Mouse (Mus musculus) MEL (cell line): Measurements from ENCODE around the gene Fndc5. TPM values are rescaled to one million over a fixed set of nuclear protein-coding genes. Genes with fewer than 3 reads are reported as not detected.

Experiments used
- DNase-seq: peaks from one replicate; pipeline ENCODE4 v3.0.0; 2011; ENCODE audit warnings: low read depth, low spot score
- H3K27ac ChIP-seq: 2 replicates; pipeline ENCODE4 v1.5.1; 2012; ENCODE audit warnings: low read depth, mild to moderate bottlenecking, control low read depth, low read length, moderate library complexity; ENCODE audit not compliant: control insufficient read depth
- H3K27me3 ChIP-seq, 2 experiments: fragments of 150-350 bp in 1 of 2; sonication (generic) in 1 of 2; 2 replicates each; pipeline ENCODE4 v1.6.1; 2012; ENCODE audit warnings: low read length in 2 of 2, mild to moderate bottlenecking in 2 of 2, improper control_type of control experiment in 1 of 2, moderate library complexity in 1 of 2; ENCODE audit not compliant: insufficient read depth in 2 of 2, control insufficient read depth in 1 of 2
- H3K36me3 ChIP-seq, 2 experiments: 2 replicates each; pipeline ENCODE4 v1.6.1; 2012 to 2014; ENCODE audit warnings: low read length in 2 of 2, improper control_type of control experiment in 1 of 2, inconsistent platforms in 1 of 2, mild to moderate bottlenecking in 1 of 2; ENCODE audit not compliant: insufficient read depth in 2 of 2, control insufficient read depth in 1 of 2
- H3K4me1 ChIP-seq, 2 experiments: fragments of 150-350 bp in 1 of 2; sonication (generic) in 1 of 2; 2 replicates each; pipeline ENCODE4 v1.6.1; 2012; ENCODE audit warnings: low read length in 2 of 2, improper control_type of control experiment in 1 of 2, mild to moderate bottlenecking in 1 of 2; ENCODE audit not compliant: insufficient read depth in 2 of 2, control insufficient read depth in 1 of 2
- H3K4me3 ChIP-seq, 2 experiments: fragments of 150-350 bp in 1 of 2; sonication (generic) in 1 of 2; 2 replicates each; pipeline ENCODE4 v1.5.1; 2012; ENCODE audit warnings: low read depth in 2 of 2, low read length in 2 of 2, mild to moderate bottlenecking in 2 of 2, moderate library complexity in 2 of 2, control low read depth in 1 of 2, improper control_type of control experiment in 1 of 2; ENCODE audit not compliant: control insufficient read depth in 1 of 2, insufficient read depth in 1 of 2
- H3K79me2 ChIP-seq: 2 replicates; pipeline ENCODE4 v1.6.1; 2012; ENCODE audit warnings: mild to moderate bottlenecking, low read length, moderate library complexity; ENCODE audit not compliant: control insufficient read depth, poor library complexity, insufficient read depth
- H3K9ac ChIP-seq: 2 replicates; pipeline ENCODE4 v1.6.1; 2012; ENCODE audit warnings: low read depth, mild to moderate bottlenecking, control low read depth, low read length, moderate library complexity; ENCODE audit not compliant: control insufficient read depth, poor library complexity, severe bottlenecking
- H3K9me3 ChIP-seq: fragments of 150-350 bp; sonication (generic); replicated peaks from 2 replicates; pipeline ENCODE4 v1.6.1; 2012; ENCODE audit warnings: mild to moderate bottlenecking, low read length, improper control_type of control experiment, moderate library complexity; ENCODE audit not compliant: insufficient read depth
- BHLHE40 ChIP-seq: IDR thresholded peaks from 2 replicates; pipeline ENCODE4 v1.6.1; 2012; ENCODE audit warnings: low read depth, mild to moderate bottlenecking, inconsistent platforms, low read length, improper control_type of control experiment, borderline replicate concordance
- CHD1 ChIP-seq: IDR thresholded peaks from 2 replicates; pipeline ENCODE4 v1.6.1; 2012; ENCODE audit warnings: low read depth, mild to moderate bottlenecking, inconsistent platforms, low read length, improper control_type of control experiment
- CHD2 ChIP-seq: IDR thresholded peaks from 2 replicates; pipeline ENCODE4 v1.6.1; 2011; ENCODE audit warnings: low read length, improper control_type of control experiment
- CTCF ChIP-seq, 3 experiments: IDR thresholded peaks in 2 of 3; conservative IDR thresholded peaks in 1 of 3; 2 replicates each; pipeline ENCODE4 v1.5.1; 2011 to 2012; ENCODE audit warnings: low read length in 3 of 3, low read depth in 2 of 3, mild to moderate bottlenecking in 2 of 3, improper control_type of control experiment in 1 of 3, inconsistent platforms in 1 of 3, mixed read lengths in 1 of 3, moderate library complexity in 1 of 3; ENCODE audit not compliant: control insufficient read depth in 1 of 3, insufficient read depth in 1 of 3, poor library complexity in 1 of 3, severe bottlenecking in 1 of 3
- E2F4 ChIP-seq: IDR thresholded peaks from 2 replicates; pipeline ENCODE4 v1.6.1; 2011; ENCODE audit warnings: low read depth, low read length, improper control_type of control experiment, borderline replicate concordance
- EP300 ChIP-seq, 2 experiments: IDR thresholded peaks; 2 replicates each; pipeline ENCODE4 v1.6.1; 2011; ENCODE audit warnings: improper control_type of control experiment in 2 of 2, low read length in 2 of 2, low read depth in 1 of 2, mild to moderate bottlenecking in 1 of 2
- GABPA ChIP-seq: IDR thresholded peaks from 2 replicates; pipeline ENCODE4 v1.6.1; 2012; ENCODE audit warnings: low read depth, mild to moderate bottlenecking, inconsistent platforms, low read length, improper control_type of control experiment, moderate library complexity
- HCFC1 ChIP-seq: IDR thresholded peaks from 2 replicates; pipeline ENCODE4 v1.6.1; 2012; ENCODE audit warnings: low read depth, mild to moderate bottlenecking, inconsistent platforms, low read length, improper control_type of control experiment, moderate library complexity
- JUND ChIP-seq: IDR thresholded peaks from 2 replicates; pipeline ENCODE4 v1.6.1; 2011; ENCODE audit warnings: low read depth, mild to moderate bottlenecking, improper control_type of control experiment, low read length
- KAT2A ChIP-seq: conservative IDR thresholded peaks from 2 replicates; pipeline ENCODE4 v1.6.1; 2012; ENCODE audit warnings: low read depth, low read length, improper control_type of control experiment, inconsistent platforms
- MAFK ChIP-seq: IDR thresholded peaks from 2 replicates; pipeline ENCODE4 v1.6.1; 2011; ENCODE audit warnings: low read depth, mild to moderate bottlenecking, low read length, improper control_type of control experiment, borderline replicate concordance
- MAZ ChIP-seq: IDR thresholded peaks from 2 replicates; pipeline ENCODE4 v1.6.1; 2012; ENCODE audit warnings: low read depth, mild to moderate bottlenecking, inconsistent platforms, low read length, improper control_type of control experiment
- MXI1 ChIP-seq: IDR thresholded peaks from 2 replicates; pipeline ENCODE4 v1.6.1; 2011; ENCODE audit warnings: mild to moderate bottlenecking, low read depth, low read length, improper control_type of control experiment
- MYB ChIP-seq: IDR thresholded peaks from 2 replicates; pipeline ENCODE4 v1.6.1; 2011; ENCODE audit warnings: mild to moderate bottlenecking, low read depth, low read length, improper control_type of control experiment
- MYC ChIP-seq: IDR thresholded peaks from 2 replicates; pipeline ENCODE4 v1.6.1; 2011; ENCODE audit warnings: low read depth, mild to moderate bottlenecking, low read length, improper control_type of control experiment, moderate library complexity
- POLR2A ChIP-seq, 2 experiments: IDR thresholded peaks; 2 replicates each; pipeline ENCODE4 v1.6.1; 2011 to 2012; ENCODE audit warnings: low read length in 2 of 2, mild to moderate bottlenecking in 2 of 2, control low read depth in 1 of 2, improper control_type of control experiment in 1 of 2, low read depth in 1 of 2, moderate library complexity in 1 of 2; ENCODE audit not compliant: control insufficient read depth in 1 of 2, insufficient read depth in 1 of 2, poor library complexity in 1 of 2
- RAD21 ChIP-seq: IDR thresholded peaks from 2 replicates; pipeline ENCODE4 v1.6.1; 2011; ENCODE audit warnings: mild to moderate bottlenecking, low read depth, low read length, improper control_type of control experiment
- RCOR1 ChIP-seq: IDR thresholded peaks from 2 replicates; pipeline ENCODE4 v1.6.1; 2012; ENCODE audit warnings: low read depth, mild to moderate bottlenecking, inconsistent platforms, low read length, improper control_type of control experiment
- SMC3 ChIP-seq: IDR thresholded peaks from 2 replicates; pipeline ENCODE4 v1.6.1; 2011; ENCODE audit warnings: low read depth, low read length, improper control_type of control experiment
- TAL1 ChIP-seq: IDR thresholded peaks from 2 replicates; pipeline ENCODE4 v1.6.1; 2012; ENCODE audit warnings: mild to moderate bottlenecking, inconsistent platforms, low read length, moderate library complexity, mixed read lengths
- TCF12 ChIP-seq: IDR thresholded peaks from 2 replicates; pipeline ENCODE4 v1.6.1; 2014; ENCODE audit warnings: low read depth, mild to moderate bottlenecking, inconsistent platforms, low read length, improper control_type of control experiment, moderate library complexity
- USF1 ChIP-seq: IDR thresholded peaks from 2 replicates; pipeline ENCODE4 v1.6.1; 2014; ENCODE audit warnings: low read depth, mild to moderate bottlenecking, inconsistent platforms, low read length, improper control_type of control experiment, moderate library complexity
- ZC3H11A ChIP-seq: IDR thresholded peaks from 2 replicates; pipeline ENCODE4 v1.6.1; 2012; ENCODE audit warnings: low read depth, mild to moderate bottlenecking, inconsistent platforms, low read length, improper control_type of control experiment
- ZNF384 ChIP-seq: IDR thresholded peaks from 2 replicates; pipeline ENCODE4 v1.6.1; 2012; ENCODE audit warnings: low read depth, mild to moderate bottlenecking, inconsistent platforms, low read length, improper control_type of control experiment
- polyA plus RNA-seq, 2 experiments: library from polyadenylated mRNA; stranded (reverse) in 1 of 2; unstranded in 1 of 2; fragments of >175 nt in 1 of 2; fragments of >200 nt in 1 of 2; gene quantifications; 2 replicates each; pipeline versions ENCODE4 v1.2.1 to v1.2.4; 2012; ENCODE audit warnings: low replicate concordance in 2 of 2, low read depth in 1 of 2; ENCODE audit not compliant: insufficient read length in 2 of 2, insufficient read depth in 1 of 2, missing spikeins in 1 of 2
- total RNA-seq: library from RNA; depleted of rRNA; stranded (reverse); fragments of 300-350 nt; gene quantifications from 2 replicates; pipeline ENCODE4 v1.2.3, GENCODE M21; 2012

The Fndc5 gene
- total and polyA plus RNA-seq, 3 experiments, result 15.8 to 123 (median 35.9) TPM

GRCm38 (mm10) chr4:129110804-129111203, 26.0 kb upstream of the Fndc5 start:
- no peak overlapping the region for H3K9ac ChIP-seq
- H3K36me3 ChIP-seq, result no peaks in the 10 kb centered on the region
- no peaks in the 10 kb centered on the region for H3K9me3 ChIP-seq
- H3K4me1 ChIP-seq, result no peaks in the 10 kb centered on the region
- TF ChIP-seq E2F4 (no peak), HCFC1 (no peak), TCF12 (no peak), SMC3 (no peak), MAZ (no peak), TAL1 (no peak), EP300 (IDR thresholded peaks at IDR 0.05; ENCODE audit: low read depth in 1 of 2, low read length in 2 of 2) (no peak), MAFK (no peak), ZNF384 (no peak), KAT2A (no peak), GABPA (no peak), MXI1 (no peak), MYB (no peak), CHD2 (no peak), USF1 (no peak), BHLHE40 (no peak), POLR2A (IDR thresholded peaks at IDR 0.05; ENCODE audit: control insufficient read depth in 1 of 2, insufficient read depth in 1 of 2, low read depth in 1 of 2, low read length in 2 of 2, poor library complexity in 1 of 2) (no peak), RCOR1 (no peak), JUND (no peak)
- no peaks in the 10 kb centered on the region for H3K79me2 ChIP-seq
- H3K27ac ChIP-seq, result no peak overlapping the region
- no peak overlapping the region for H3K4me3 ChIP-seq
- peaks cover 0 to 2% of the 10 kb centered on the region in 2 experiments; a peak in 1 of 4 replicates for H3K27me3 ChIP-seq
- DNase-seq, result no peak

GRCm38 (mm10) chr4:129111350-129111749, 25.4 kb upstream of the Fndc5 start:
- Histone ChIP-seq H3K36me3 (no peaks in the 10 kb centered on the region), H3K9ac (no peak overlapping the region)
- peak; percentile 72 for TF ChIP-seq SMC3
- peak; percentile 61 to 77 (median 76) for TF ChIP-seq CTCF (IDR thresholded peaks at IDR 0.05 in 2 of 3, conservative IDR thresholded peaks at IDR 0.05 in 1 of 3; ENCODE audit: control insufficient read depth in 1 of 3, insufficient read depth in 1 of 3, low read depth in 2 of 3, low read length in 3 of 3, poor library complexity in 1 of 3, severe bottlenecking in 1 of 3)
- peak; percentile 67 for TF ChIP-seq RAD21
- 0 out of 2 replicates have a peak, but pooled peaks have one; percentile 30 for TF ChIP-seq USF1
- TF ChIP-seq CHD1, result no peak
- TF ChIP-seq ZC3H11A, result peak; percentile 57
- no peak for TF ChIP-seq MYC
- TF ChIP-seq, all 39 proteins: peak for 5
- Histone ChIP-seq H3K4me3 (no peak overlapping the region), H3K27me3 (peaks cover 0 to 2% of the 10 kb centered on the region in 2 experiments; a peak in 1 of 4 replicates), H3K79me2 (no peaks in the 10 kb centered on the region), H3K9me3 (no peaks in the 10 kb centered on the region), H3K27ac (no peak overlapping the region), H3K4me1 (no peaks in the 10 kb centered on the region)
- peak; percentile 51 for DNase-seq
